Mouse (Mus musculus): ENCODE results near the gene 3110009E18Rik. TPM values are rescaled to one million over a fixed set of nuclear protein-coding genes. Genes with fewer than 3 reads are reported as not detected.

The 3110009E18Rik gene
- polyA plus RNA-seq, 3 experiments from 2014 or later = 23.2 to 27.8 (median 23.7) TPM

GRCm38 (mm10) chr1:120197189-120197588, 76.2 kb downstream of the 3110009E18Rik start:
- peak; percentile 95 for ATAC-seq

- ATAC-seq = no peak
These were observed 77.2 kb downstream of the 3110009E18Rik start for GRCm38 (mm10) chr1:120198151-120198550.

GRCm38 (mm10) chr1:120198942-120199341, 78.0 kb downstream of the 3110009E18Rik start:
- ATAC-seq = no peak

- no peak for ATAC-seq
These were observed 81.6 kb downstream of the 3110009E18Rik start for GRCm38 (mm10) chr1:120202542-120202941.

GRCm38 (mm10) chr1:120203836-120204235, 82.8 kb downstream of the 3110009E18Rik start:
- ATAC-seq = no peak

- no peak for ATAC-seq
These were observed 83.8 kb downstream of the 3110009E18Rik start for GRCm38 (mm10) chr1:120204834-120205233.

- ATAC-seq = no peak
These were observed 86.6 kb downstream of the 3110009E18Rik start for GRCm38 (mm10) chr1:120207568-120207967.

- no peak for ATAC-seq
These were observed 87.7 kb downstream of the 3110009E18Rik start for GRCm38 (mm10) chr1:120208502-120209230.

- ATAC-seq = no peak
These were observed 99.9 kb downstream of the 3110009E18Rik start for GRCm38 (mm10) chr1:120220841-120221240.

GRCm38 (mm10) chr1:120221285-120221684, 100.3 kb downstream of the 3110009E18Rik start:
- ATAC-seq = no peak

GRCm38 (mm10) chr1:120223613-120224012, 102.6 kb downstream of the 3110009E18Rik start:
- ATAC-seq = no peak

- ATAC-seq = no peak
These were observed 108.9 kb downstream of the 3110009E18Rik start for GRCm38 (mm10) chr1:120229723-120230471.

GRCm38 (mm10) chr1:120231334-120231733, 110.3 kb downstream of the 3110009E18Rik start:
- ATAC-seq = no peak

GRCm38 (mm10) chr1:120232170-120232569, 111.2 kb downstream of the 3110009E18Rik start:
- no peak for ATAC-seq

- no peak for ATAC-seq
These were observed 114.7 kb downstream of the 3110009E18Rik start for GRCm38 (mm10) chr1:120235631-120236215.

- no peak for ATAC-seq
These were observed 115.4 kb downstream of the 3110009E18Rik start for GRCm38 (mm10) chr1:120236424-120236823.

- ATAC-seq = no peak
These were observed 116.1 kb downstream of the 3110009E18Rik start for GRCm38 (mm10) chr1:120237068-120237467.

Other genes with a start within 250 kb of the 3110009E18Rik start
- gene Tmem177, start 208.0 kb upstream of the 3110009E18Rik start, polyA plus RNA-seq (2017; shearing (Covaris generic)) = 1 to 10 TPM; 6.6 to 8.1 (median 6.7) TPM
- gene Cfap221, start 124.0 kb upstream of the 3110009E18Rik start, polyA plus RNA-seq (2017; shearing (Covaris generic)) = not detected
- not detected for gene Sctr, start 114.3 kb upstream of the 3110009E18Rik start, polyA plus RNA-seq (2017; shearing (Covaris generic))
- 1 to 10 TPM in 1 of 3 experiments, under 1 TPM in 2; 0.86 to 4.5 (median 0.91) TPM for gene Tmem37, start 47.1 kb upstream of the 3110009E18Rik start, polyA plus RNA-seq (2017; shearing (Covaris generic))
- gene Dbi, start 109 bp upstream of the 3110009E18Rik start, polyA plus RNA-seq (2017; shearing (Covaris generic)) = 100 to 1,000 TPM; 144 to 324 (median 146) TPM
- 1 to 10 TPM in 1 of 3 experiments, not detected in 2; 1.5 TPM for gene Steap3, start 151.5 kb downstream of the 3110009E18Rik start, polyA plus RNA-seq (2017; shearing (Covaris generic))
- gene C1ql2, start 219.4 kb downstream of the 3110009E18Rik start, polyA plus RNA-seq (2017; shearing (Covaris generic)) = not detected

Measured in inflammation-experienced regulatory T-cells, adult 6 months (primary cell).